Mouse (Mus musculus) cerebellum, adult 2 months (tissue): ENCODE measurements around the gene Ranbp9.

Experiments
- CTCF ChIP-seq: fragments of 200-500 bp; IDR thresholded peaks from 2 replicates; pipeline ENCODE4 v1.5.1; 2011; ENCODE audit warnings: low read depth, mild to moderate bottlenecking, control low read depth, low read length, moderate library complexity, borderline replicate concordance; ENCODE audit not compliant: insufficient read depth
- POLR2A ChIP-seq: fragments of 200-500 bp; IDR thresholded peaks from 2 replicates; pipeline ENCODE4 v1.6.1; 2011; ENCODE audit warnings: low read length, control low read depth, borderline replicate concordance; ENCODE audit not compliant: insufficient read depth

DNA sequence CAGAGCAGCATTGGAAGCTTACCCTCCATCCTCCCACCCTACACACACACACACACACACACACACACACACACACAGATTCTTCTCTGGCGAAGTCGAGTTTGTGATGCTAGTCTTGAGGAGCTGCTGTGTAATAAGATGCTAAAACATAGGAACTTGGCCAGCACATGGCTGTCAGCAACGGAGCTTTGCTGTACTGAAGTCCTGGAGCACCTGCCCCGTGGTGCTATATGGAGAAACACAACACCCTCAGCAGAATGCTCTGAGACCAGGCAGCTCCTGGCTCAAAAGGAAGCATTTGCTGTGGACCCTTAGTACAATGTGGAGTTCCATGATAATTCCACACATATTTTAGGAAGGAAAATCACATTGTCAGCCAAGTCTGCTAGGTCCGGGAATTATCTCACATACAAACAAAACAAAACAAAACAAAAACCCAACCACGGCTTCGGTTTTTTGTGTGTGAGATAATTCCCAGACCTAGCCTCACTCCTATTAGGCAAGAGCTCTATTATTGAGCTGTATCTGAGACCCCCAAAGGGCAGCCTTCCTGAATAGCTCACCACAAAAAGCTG lies 42.9 kb upstream of the Ranbp9 start:
- no peak for TF ChIP-seq POLR2A
- TF ChIP-seq CTCF: no peak
